Mouse (Mus musculus) cerebellum, adult 8-10 months (tissue): Measurements from ENCODE around the gene Nudt1.

Source experiments
- DNase-seq: peaks from one replicate; pipeline ENCODE4 v3.0.0; 2022

Nudt1 gene

DNA sequence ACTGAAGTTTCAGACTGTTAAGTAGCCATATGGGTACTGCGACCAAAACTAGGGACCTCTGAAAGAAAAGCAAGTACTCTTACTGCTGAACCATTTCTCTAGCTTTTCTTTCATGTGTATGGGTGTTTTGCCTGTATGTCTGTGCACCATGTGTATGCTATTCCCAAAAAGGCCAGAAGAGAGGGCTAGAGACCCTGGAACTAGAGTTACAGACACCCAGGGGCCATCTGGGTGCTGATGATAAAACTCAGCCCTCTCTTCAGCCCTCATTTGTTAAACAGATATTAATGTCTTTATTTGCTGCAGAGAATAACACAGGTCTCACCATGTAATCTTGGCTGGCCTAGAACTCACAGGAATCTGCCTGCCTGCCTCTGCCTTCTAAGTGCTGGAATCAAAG lies 63.0 kb downstream of the Nudt1 start:
- DNase-seq: no peak

DNA sequence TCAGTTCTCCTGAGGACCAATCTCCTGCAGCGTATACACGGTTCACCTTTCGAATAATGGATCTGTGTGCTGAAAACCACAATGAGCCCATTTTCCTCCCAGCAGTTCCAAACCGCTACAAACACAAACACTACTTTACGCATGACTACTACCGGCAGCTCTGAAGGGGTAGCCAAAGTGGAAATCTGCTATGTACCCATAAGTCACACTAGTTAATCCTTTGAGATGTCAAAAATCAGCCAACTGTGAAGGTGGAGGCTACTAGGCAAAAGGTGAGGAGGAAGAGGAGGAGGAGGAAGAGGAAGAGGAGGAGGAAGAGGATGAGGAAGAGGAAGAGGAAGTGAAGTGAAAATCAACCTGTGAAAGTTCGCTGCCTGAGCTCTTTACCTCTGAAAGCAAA lies 65.8 kb downstream of the Nudt1 start:
- DNase-seq: no peak
